Mouse (Mus musculus) fibroblast of lung, adult 2 months (primary cell): ENCODE data around the gene Slco6d1.
A peak's percentile ranks its signal among the peaks of the same experiment; 100 is the strongest.
"Not testable (repeated sequence)": the region's sequence is repeated elsewhere in the genome, so short reads cannot be mapped to it uniquely, and the experiment has no call there.

Experiments used
- DNase-seq: peaks from one replicate; pipeline ENCODE4 v3.0.0-alpha.2; 2011; ENCODE audit warnings: low read depth

The Slco6d1 gene

DNA sequence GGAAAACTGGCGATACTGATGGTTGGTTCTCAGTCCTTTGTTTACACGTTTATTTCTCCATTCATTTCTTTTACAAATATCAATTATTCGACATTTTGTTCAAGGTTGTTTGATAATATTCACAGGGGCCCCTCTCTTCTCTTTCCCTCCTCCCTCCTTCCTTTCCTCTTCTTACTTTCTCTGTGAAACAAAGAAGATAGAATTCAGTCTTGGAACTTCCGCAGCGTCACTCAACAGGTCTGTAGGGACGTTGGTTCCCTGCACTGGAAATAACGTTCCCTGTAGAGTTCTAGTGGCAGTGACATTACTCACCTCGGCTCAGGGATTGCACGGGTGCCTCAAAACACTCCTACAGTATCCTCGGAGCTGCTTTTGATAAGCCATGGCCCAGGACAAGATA, at the start of gene Slco6d1:
Gene Slco6d1 (plus strand): TSS at position 301 of the 400 bp plus-strand sequence.
- DNase-seq = no peak

DNA sequence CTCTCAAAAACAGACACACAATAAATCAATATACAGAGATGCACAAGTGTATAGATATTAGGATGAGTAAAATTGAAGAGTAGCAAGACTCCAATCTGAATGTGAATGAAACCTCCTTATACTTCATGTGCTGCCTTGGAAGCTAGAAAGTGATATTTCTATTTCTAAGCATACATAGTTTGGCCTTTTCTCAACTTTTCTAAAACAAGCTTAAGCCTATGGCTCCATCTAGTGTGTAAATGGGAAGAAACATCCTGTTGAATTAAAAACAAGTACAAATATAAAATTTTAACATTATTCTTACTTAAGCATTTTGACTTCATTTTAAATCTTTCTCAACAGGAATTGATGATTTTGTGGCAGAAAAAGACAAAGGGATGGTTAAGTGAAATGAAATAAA, 28.9 kb upstream of the Slco6d1 start:
- peak; percentile 7 for DNase-seq

DNA sequence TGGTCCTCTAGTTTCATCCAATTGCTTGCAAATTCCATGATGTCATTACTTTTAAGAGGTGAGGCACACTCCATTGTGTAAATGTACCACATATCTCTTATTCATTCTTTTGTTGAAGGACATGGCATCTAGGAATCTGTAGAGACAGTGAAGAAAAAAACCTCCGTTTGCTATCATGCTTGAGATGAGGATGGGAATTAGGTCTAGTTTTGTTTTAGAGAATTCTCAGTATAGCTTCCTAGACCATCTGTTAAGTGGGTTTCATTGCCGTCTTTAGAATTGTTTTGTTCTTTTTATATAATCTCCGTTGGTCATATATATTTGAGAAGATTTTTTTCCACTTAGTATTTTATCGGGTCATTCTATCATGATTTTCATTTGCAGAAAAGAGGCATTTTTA, 27.0 kb downstream of the Slco6d1 start:
- DNase-seq = no peak

DNA sequence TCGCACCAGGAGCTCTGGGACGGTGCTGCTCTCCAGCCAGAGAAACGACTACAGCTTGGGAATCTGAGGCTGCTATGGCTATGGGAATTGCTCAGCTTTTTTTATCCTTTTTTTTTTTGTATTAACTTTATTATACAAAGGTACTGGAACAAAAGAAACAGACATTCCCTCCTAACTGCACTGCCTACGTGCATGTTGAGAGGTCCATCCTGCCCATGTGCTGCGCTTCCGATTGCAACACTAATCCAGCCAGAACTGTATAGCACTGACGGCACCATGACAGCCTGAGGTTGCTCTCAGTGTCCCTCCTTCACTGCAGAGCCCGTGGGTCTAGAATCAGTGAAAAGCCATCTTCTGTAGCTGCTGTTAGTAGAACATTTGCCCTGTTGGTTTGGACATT, 38.3 kb downstream of the Slco6d1 start:
- not testable (repeated sequence) for DNase-seq

DNA sequence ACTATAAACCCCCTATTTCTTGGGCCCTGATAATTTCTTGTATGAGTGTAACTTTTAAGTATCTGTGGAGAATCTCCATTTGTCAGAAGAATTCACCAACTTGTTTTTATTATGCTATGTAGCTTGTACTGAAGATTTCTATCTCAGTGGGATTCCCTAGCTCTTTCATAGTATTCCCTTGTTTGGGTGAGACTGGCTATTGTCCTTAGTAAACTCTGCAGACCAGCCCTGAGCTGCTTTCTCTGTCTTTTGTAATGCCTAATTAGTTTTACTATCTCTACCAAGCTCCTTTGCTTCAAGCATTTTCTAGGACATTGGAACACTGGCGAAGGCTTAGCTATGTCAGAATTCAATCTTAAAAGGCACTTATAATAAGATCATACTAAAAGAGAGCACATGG, 55.5 kb downstream of the Slco6d1 start:
- DNase-seq = not testable (repeated sequence)

DNA sequence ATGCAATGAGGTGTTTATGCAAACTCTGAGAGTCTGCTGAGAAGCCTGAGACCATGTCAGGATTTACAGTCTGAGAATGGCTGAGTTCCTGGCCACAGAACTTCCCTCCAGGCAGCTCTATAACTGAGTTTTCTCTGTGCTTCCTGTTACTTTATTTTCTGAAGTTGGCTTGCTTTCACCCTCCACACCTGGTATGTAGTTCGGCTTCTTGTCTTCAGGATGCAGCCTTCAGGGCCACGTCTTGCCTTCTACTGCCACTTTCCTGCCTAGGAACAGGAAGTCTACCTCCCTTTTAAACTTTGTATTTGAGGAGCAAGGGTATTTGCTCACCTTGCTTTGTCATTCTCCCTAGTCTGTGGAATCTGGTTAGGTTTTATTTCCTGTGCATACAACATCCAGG, 58.3 kb downstream of the Slco6d1 start:
- no peak for DNase-seq

DNA sequence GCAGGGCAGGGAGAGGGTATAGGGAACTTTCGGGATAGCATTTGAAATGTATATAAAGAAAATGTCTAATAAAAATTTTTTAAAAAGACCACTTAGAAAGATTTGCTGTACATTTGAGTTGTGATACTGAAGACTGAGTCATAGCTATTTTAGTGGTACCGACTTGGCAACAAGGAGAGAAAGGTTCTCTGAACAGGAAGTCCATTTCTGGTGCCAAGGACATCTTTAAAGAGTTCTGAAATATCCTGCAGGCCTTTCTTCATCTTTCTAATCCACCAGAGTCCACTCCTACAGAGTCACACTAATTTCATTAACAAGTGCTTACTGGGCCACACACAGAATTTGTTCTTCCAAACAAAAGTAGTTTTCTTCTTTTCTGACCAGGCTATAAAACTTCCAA, 85.1 kb downstream of the Slco6d1 start:
- no peak for DNase-seq

DNA sequence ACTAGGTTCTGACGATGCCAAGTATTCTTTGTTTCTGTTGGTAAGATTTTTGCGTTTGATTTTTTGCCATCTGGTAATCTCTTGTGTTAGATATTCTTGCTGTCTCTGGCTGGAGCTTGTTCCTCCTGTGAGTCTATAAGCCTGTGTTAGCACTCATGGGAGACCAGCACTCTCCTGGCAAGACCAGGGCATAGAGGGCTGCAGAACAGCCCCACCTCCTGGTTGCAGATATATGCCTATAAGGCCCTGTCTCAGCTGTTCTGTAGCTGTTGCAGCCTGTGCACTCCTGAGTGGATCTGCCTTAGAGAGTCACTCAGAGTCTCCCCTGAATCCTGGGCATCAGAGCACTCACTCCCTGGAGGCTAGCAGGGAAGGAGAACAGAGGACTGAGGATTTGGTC, 102.1 kb downstream of the Slco6d1 start:
- DNase-seq = no peak

DNA sequence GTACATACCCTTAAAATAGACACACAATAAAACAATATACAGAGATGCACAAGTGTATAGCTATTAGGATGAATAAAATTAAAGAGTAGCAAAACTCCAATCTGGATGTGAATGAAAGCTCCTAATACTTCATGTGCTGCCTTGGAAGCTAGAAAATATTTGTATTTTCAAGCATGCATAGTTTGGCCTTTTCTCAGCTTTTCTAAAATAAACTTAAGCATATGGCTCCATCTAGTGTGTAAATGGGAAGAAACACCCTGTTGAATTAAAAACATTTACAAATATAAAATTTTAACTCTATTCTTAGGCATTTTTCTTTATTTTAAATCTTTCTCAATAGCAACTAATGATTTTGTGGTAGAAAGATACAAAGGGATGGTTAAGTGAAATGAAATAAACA, 102.6 kb downstream of the Slco6d1 start:
- no peak for DNase-seq

DNA sequence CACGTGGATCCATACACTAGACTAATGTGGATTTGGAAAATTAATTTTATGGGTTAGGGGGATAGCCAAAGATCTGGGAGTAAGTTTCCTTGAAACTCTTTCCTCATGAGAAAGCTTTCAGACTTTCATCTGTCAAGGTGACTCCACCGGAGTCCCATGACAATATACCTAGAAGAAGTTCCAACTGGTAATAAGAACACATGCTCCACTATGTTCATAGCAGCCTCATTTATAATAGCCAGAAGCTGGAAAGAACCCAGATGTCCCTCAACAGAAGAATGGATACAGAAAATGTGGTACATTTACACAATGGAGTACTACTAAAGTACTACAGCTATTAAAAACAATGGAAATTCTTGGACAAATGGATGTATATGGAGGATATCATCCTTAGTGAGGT, 107.4 kb downstream of the Slco6d1 start:
- DNase-seq = not testable (repeated sequence)

DNA sequence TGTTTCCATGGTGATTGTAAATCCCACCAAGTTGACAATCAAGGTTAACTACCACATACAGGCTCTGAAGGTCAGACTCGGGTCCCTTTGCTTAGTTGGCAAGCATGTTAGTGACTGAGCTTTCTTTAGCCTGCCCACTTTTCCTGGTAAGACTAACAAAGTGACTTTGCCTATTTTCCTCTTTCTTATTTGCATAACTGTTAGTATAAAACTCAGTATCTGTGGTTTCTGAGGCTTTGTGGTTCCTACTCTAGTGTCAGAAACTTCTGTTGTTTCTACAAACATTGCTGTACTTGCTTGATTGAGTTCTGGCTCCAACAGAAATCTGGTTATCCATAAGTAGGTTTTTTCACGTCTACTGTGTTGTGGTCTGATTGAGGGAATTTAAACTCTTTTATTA, 124.4 kb downstream of the Slco6d1 start:
- no peak for DNase-seq

DNA sequence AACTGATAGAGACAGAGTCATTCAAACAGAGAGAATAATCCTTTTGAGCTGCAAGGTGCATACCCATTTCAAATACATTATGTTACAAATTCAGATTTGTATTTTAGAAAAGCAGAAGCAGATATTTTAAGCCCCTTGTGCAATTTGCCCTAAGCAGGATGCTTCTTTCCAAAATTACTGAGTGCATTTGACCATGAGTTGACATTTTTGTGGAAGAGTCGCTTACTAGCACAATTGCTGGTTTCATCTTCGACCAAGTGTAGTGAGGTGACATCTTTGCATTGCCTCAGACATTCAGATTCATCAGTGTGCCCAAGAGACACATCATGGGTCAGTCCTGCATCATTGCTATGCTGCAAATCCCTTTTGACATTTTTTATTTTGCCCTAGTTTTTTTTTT, 133.5 kb downstream of the Slco6d1 start:
- DNase-seq = no peak

DNA sequence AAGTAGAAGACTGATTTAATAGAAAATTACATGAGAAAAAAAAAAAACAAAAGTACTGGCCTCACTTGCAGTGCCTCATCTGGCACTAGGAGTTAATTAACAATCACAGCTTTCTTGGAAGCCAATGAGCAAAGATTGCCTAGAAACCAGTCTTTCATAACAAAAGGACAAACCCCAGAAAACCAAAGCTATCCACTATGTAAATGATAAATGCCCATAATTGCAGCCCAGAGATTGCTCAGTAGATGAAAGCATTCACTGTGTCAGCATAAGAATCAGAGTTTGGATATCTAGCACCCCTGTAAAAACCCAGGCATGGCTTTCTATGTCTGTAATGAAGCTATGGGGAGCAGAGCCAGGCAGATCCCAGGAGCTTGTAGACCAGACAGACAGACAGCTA, 144.8 kb downstream of the Slco6d1 start:
- no peak for DNase-seq
